ENCODE assay signal across 11 mouse cellular contexts in genomic region chr5:12564602-12565220, GRCm38 (mm10).
DNase-seq lines count a peak whose midpoint lies in the region; ATAC-seq and TF ChIP-seq lines count a peak whose summit lies in the region.
"Had no signal": no experiment of that assay in that cellular context is flagged by ENCODE, and none has a peak within 500 bp of the region (broad histone marks: within the 10 kb centered on the region; RNA-seq: fewer than 3 reads in every experiment).

No protein-coding gene starts in this region.

- no peaks in the 10 kb centered on the region for H3K27me3 ChIP-seq in lung, embryonic 14.5 days (ENCODE audit: insufficient read depth, low read length)
- no peaks in the 10 kb centered on the region for H3K27me3 ChIP-seq in forebrain, embryonic 14.5 days (replicated peaks; ENCODE audit: control insufficient read depth, insufficient read depth, low read length)
- H3K27me3 ChIP-seq in neural tube, embryonic 13.5 days: no peaks in the 10 kb centered on the region
- no peaks in the 10 kb centered on the region for H3K27me3 ChIP-seq in heart, embryonic 11.5 days (ENCODE audit: control insufficient read depth, insufficient read depth, low read length)

- peak; percentile 16 to 34 for DNase-seq in cerebellum, postnatal 10 days
- no peak for DNase-seq in cerebellum, adult 9-11 months
- DNase-seq in lung, embryonic 14.5 days: peak; percentile 74
- no peak for DNase-seq in lung, adult 2 months
- peak; percentile 52 for DNase-seq in forebrain, embryonic 14.5 days (ENCODE audit: low spot score)
- DNase-seq: gastrocnemius, postnatal 25 days; layer of hippocampus, adult 9-11 months; thymus, adult 18-20 months had no signal

- TF ChIP-seq POLR2A in lung, adult 2 months (IDR thresholded peaks at IDR 0.05; ENCODE audit: borderline replicate concordance, extremely low read depth, low read depth, low read length): no peak

- ATAC-seq in lung, embryonic 14.5 days (ENCODE audit: insufficient read depth): peak; percentile 60; the same call in 1 of the 2 replicates
- ATAC-seq in forebrain, embryonic 14.5 days: peak; percentile 76
- peak; percentile 59; the same call in 1 of the 2 replicates for ATAC-seq in neural tube, embryonic 13.5 days (ENCODE audit: low read depth)
- no peak for ATAC-seq in activated CD4-positive, CD25-positive, alpha-beta regulatory T cell, adult 4 months
- no peak for ATAC-seq in heart, embryonic 11.5 days (replicated peaks; ENCODE audit: insufficient number of reproducible peaks, low FRiP score, low TSS enrichment)

- TF ChIP-seq CTCF in lung, embryonic 14.5 days (IDR thresholded peaks at IDR 0.05; ENCODE audit: low read depth): peak; percentile 71
- no peak for TF ChIP-seq CTCF in lung, adult 2 months (IDR thresholded peaks at IDR 0.05; ENCODE audit: insufficient read depth, low read length)

- H3K9ac ChIP-seq in lung, embryonic 14.5 days: no peak overlapping the region
- no peak overlapping the region for H3K9ac ChIP-seq in forebrain, embryonic 14.5 days (ENCODE audit: low read length)
- H3K9ac ChIP-seq in neural tube, embryonic 13.5 days: no peak overlapping the region
- no peak overlapping the region for H3K9ac ChIP-seq in heart, embryonic 11.5 days (ENCODE audit: low read depth, low read length)

- no peaks in the 10 kb centered on the region for H3K9me3 ChIP-seq in lung, embryonic 14.5 days (ENCODE audit: low read depth, low read length)
- H3K9me3 ChIP-seq in forebrain, embryonic 14.5 days (replicated peaks; ENCODE audit: control insufficient read depth, low read length): no peaks in the 10 kb centered on the region
- no peaks in the 10 kb centered on the region for H3K9me3 ChIP-seq in neural tube, embryonic 13.5 days
- H3K9me3 ChIP-seq in heart, embryonic 11.5 days (replicated peaks; ENCODE audit: control insufficient read depth, low read length): no peaks in the 10 kb centered on the region

- no peaks in the 10 kb centered on the region for H3K4me1 ChIP-seq in lung, embryonic 14.5 days (ENCODE audit: insufficient read depth)
- no peaks in the 10 kb centered on the region; the same call in 1 of the 2 replicates for H3K4me1 ChIP-seq in lung, adult 2 months (ENCODE audit: control insufficient read depth, insufficient read depth, low read length)
- H3K4me1 ChIP-seq in forebrain, embryonic 14.5 days (ENCODE audit: control insufficient read depth, insufficient read depth, low read length): no peaks in the 10 kb centered on the region
- no peaks in the 10 kb centered on the region for H3K4me1 ChIP-seq in neural tube, embryonic 13.5 days (replicated peaks)
- H3K4me1 ChIP-seq in heart, embryonic 11.5 days (ENCODE audit: control insufficient read depth, insufficient read depth, low read length): no peaks in the 10 kb centered on the region

- H3K4me3 ChIP-seq in lung, embryonic 14.5 days (ENCODE audit: low read depth, low read length): no peak overlapping the region
- no peak overlapping the region for H3K4me3 ChIP-seq in lung, adult 2 months (replicated peaks; ENCODE audit: extremely low read depth, low read depth, low read length)
- no peak overlapping the region for H3K4me3 ChIP-seq in forebrain, embryonic 14.5 days (ENCODE audit: low read depth, low read length)
- no peak overlapping the region for H3K4me3 ChIP-seq in neural tube, embryonic 13.5 days
- no peak overlapping the region for H3K4me3 ChIP-seq in heart, embryonic 11.5 days (ENCODE audit: low read depth, low read length)

- no peak overlapping the region for H3K4me2 ChIP-seq in lung, embryonic 14.5 days
- no peak overlapping the region for H3K4me2 ChIP-seq in forebrain, embryonic 14.5 days (ENCODE audit: low read length)
- no peak overlapping the region for H3K4me2 ChIP-seq in neural tube, embryonic 13.5 days
- H3K4me2 ChIP-seq in heart, embryonic 11.5 days: no peak overlapping the region

- WGBS in lung, embryonic 14.5 days: 49% methylated on average over 2 of the region's 2 CpGs
- WGBS in lung, adult 2 months: 70% methylated on average over 2 of the region's 2 CpGs
- 53% methylated on average over 2 of the region's 2 CpGs for WGBS in forebrain, embryonic 14.5 days
- 60% methylated on average over 2 of the region's 2 CpGs for WGBS in neural tube, embryonic 13.5 days
- WGBS in heart, embryonic 11.5 days (ENCODE audit: insufficient replicate concordance): 49% methylated on average over 2 of the region's 2 CpGs

- no peak overlapping the region for H3K27ac ChIP-seq in lung, embryonic 14.5 days (ENCODE audit: low read depth)
- no peak overlapping the region for H3K27ac ChIP-seq in forebrain, embryonic 14.5 days (ENCODE audit: low read depth, low read length)
- H3K27ac ChIP-seq in neural tube, embryonic 13.5 days (replicated peaks): no peak overlapping the region
- H3K27ac ChIP-seq in heart, embryonic 11.5 days (ENCODE audit: low read depth, low read length): no peak overlapping the region

- no peaks in the 10 kb centered on the region for H3K36me3 ChIP-seq in lung, embryonic 14.5 days (ENCODE audit: insufficient read depth)
- H3K36me3 ChIP-seq in forebrain, embryonic 14.5 days (ENCODE audit: control insufficient read depth, insufficient read depth, low read length): no peaks in the 10 kb centered on the region
- no peaks in the 10 kb centered on the region for H3K36me3 ChIP-seq in neural tube, embryonic 13.5 days
- H3K36me3 ChIP-seq in heart, embryonic 11.5 days (ENCODE audit: control insufficient read depth, insufficient read depth, low read length): no peaks in the 10 kb centered on the region

Comparison
In these comparisons a context has a peak if more than half of its experiments do, and no peak if none do; other contexts are left out.
1. DNase-seq: peak in cerebellum, postnatal 10 days (2 of 2), lung, embryonic 14.5 days (single experiment) and forebrain, embryonic 14.5 days (single experiment); none in cerebellum, adult 9-11 months (single experiment) and lung, adult 2 months (single experiment).
2. ATAC-seq: peak in lung, embryonic 14.5 days (single experiment), forebrain, embryonic 14.5 days (single experiment) and neural tube, embryonic 13.5 days (single experiment); none in activated CD4-positive, CD25-positive, alpha-beta regulatory T cell, adult 4 months (single experiment) and heart, embryonic 11.5 days (single experiment).